Mouse (Mus musculus) lung, postnatal 14 days (tissue): ENCODE data around the gene Fkbpl.

Experiments used
- DNase-seq: peaks from one replicate; pipeline ENCODE4 v3.0.0; 2021

The Fkbpl gene

DNA sequence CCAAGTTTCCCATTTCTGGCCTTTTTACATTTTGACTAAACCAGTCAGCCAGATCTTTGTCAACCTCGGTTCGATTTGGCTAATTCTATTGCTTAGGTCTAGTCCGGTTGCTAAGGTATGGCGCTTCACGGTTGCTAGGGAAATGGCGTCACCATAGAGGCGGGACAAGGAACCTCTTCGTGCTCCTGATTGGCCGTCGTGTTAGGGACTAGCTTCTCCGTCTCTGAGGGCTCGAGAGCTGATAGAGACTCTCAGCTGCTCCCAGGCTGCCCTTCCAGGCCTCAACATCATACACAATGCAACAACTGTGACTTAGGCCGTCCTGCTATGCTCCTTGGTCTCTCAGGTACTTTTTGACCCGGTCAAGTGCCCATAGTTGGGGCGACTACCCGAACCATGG, at the start of gene Fkbpl:
Gene Fkbpl, plus strand, starts transcription at position 157 of the 400 bp plus-strand sequence.
- DNase-seq = peak; percentile 98

DNA sequence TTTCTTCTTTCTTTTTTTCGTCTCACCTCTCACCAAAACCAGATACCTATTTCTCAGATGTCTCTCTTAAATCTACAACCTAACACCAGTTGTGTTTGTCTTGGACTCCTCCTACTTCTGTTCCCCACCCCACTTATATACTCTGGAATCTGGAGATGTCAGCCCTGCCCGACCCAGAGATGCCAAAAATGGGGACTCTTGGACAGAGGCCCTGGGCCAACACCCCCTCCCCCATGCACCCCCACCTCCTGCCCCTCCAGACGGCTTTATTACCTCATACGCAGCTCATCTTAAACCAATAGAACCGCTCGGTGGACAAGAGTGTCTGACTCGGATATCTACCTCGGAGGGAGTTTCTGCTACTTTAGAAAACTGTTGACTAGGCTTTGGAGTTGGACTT, 48.5 kb upstream of the Fkbpl start:
- peak; percentile 48 for DNase-seq

DNA sequence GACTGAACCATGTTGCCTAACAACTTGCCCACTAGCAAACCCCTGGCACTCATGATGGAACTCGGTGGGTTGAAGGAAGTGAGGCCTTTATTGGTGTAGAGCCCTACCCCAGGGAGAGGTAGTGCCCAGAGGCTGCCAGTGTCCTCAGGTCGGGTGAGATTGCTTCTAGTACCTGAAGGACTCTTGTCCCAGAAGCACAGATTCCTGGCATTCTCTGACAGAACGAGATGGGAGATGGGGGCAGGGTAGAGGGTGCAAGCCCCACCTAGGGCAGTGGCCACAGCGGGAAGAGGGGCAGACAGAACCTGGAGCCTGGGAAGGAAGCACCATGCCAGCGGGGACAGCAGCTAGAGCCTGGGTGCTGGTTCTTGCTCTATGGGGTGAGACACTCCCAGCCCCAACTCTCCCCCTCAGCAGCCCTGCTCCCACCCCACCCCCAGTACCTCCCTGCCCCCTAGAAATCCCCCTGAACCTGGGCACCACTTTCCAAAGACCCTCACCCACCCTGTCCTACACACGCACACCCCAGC, 46.9 kb upstream of the Fkbpl start, which contains the start of gene Ager:
Gene Ager, plus strand, starts transcription at position 297 of the 530 bp plus-strand sequence.
- peak; percentile 64 for DNase-seq

DNA sequence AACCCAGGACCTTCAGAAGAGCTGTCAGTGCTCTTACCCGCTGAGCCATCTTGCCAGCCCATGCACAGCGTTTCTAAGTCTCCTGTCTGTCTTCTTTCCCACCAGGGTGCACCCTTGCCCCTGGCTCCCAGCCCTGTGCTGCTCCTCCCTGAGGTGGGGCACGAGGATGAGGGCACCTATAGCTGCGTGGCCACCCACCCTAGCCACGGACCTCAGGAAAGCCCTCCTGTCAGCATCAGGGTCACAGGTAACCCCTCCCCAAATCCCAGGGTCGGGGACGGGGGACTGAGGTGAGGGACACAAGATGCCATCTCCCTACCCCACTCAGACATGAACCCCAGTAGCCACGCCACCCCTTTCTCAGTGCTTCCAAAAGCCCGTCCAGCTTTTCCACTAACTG, 44.7 kb upstream of the Fkbpl start:
- DNase-seq = no peak

DNA sequence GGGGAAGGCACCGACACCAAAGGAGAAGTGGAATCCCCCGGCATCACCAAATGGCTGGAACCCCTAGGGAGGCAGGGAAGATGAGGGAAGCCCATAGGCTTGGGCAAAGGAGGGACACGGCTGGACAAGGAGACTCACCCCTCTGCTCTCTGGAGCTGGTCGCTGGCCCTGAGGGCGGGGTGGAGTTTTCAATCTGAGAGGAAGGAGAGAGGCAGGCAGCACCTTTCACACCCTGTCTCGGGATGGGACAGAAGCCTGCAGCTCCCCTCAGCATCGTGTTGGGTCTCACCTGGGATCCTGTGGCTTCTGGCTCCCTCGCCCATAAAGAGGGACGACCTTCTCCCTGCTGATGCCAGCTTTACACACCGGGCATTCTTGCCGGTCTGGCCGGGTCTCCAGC, 42.8 kb upstream of the Fkbpl start:
- DNase-seq = no peak

DNA sequence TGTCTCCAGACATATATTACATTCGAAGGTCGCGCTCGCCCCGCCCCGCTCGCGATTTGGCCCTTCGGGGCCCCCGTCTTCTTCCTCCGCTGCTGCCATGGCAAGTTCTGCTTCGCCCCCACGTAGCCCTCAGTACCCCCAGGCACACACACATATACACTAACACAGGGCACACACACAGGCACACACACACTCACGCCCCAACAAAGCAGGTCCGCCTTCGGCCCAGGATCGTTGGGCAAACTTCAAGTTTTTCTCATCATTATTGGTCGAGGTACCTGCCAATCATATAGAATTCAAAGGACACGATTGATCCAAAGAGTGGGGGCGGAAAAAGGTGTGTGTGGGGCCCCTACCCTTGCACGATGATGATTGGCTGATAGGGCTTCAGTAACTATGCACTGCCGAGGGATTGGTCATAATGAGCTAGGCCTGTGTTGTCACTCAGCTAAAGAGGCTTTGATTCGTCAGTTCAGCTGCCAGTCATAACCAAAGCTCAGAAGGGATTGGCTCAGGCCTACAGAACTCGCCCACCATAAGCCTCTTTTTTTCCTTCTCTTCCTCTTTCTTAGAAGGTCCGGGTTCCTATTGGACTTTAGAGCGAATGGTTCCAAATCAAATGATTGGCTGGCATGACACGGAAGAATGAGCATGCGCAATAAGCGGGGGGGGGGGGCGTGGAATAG, 41.0 kb upstream of the Fkbpl start, which contains the start of gene Rnf5:
Gene Rnf5, minus strand, starts transcription at position 316 of the 686 bp plus-strand sequence.
- peak; percentile 100 for DNase-seq

DNA sequence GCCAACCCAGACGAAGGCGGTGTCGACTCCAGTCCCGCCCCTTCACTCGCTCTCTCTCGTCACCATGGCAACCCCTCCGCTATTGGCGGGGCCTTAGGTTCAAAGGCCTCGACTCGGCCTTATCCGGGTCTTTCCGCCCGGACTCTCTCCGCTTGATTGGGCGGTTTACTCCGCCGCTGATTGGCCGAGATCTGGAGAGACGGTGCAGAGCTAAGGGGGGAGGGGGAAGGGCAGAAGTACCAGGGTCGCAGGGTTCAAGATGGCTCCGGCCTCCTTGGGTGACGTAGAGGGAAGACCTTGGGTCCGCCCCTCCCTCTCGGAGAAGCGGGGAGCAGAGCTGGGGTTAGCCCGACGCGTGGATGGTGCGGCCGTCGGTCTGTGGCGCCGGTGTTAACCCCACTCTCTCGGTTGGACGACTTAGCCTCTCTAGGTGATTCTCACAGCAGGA, 40.5 kb upstream of the Fkbpl start, which contains the start of gene Agpat1:
Gene Agpat1, plus strand, starts transcription at position 202 of the 448 bp plus-strand sequence.
- DNase-seq = peak; percentile 99

DNA sequence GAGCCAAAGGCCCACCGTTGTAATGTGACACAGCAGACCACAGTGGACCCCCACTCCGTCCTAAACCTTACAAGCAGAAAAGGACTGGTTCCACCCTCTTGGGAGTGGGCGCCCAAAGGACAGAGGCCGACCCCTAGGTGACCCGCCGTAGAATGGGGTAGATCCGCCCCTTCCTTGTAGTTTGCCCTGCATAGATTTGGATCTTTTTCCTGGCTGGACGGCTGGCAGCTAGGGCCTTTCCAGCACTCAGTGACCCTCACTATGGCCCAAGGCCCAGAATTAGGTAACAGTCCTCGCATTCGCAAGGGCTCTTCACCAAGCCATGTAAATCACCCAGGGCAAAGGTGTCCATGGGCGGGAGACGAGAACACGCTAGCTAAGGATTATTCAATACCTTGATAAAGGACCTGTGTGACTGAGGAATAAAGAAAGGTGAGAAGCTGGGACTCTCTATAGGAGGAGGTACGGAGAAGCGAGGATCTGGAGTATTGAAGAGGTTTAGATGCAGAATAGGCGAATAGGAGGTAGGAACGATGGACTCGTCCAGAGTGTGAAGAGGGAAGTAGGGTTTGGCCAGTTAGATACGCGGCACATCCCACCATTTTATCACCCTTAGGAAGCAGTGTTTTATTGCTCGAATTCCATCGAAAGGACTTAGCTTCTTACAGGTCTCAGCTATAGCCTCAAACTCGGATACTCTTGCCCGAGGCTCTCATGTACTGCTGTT, 39.9 kb upstream of the Fkbpl start:
- peak; percentile 66 for DNase-seq

DNA sequence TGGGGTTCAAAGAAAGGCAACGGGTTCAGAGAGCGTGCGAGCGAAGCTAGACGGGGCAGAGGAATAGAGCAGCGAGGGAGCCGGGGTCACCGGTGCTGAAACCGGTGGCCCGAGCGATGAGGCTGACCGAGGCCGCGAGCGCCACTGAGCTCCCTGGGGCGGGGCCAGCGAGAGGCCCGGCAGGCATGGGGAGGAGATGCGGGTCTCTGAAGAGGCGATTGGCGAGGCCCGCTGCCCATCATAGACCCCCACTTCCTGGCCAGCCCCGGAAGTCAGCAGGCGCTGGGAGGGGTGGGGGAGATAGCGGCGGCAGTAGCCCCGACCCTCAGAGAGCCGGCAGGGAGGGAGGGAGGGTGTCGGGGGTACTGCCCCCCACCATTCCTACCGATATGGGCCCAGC, 39.0 kb upstream of the Fkbpl start:
- DNase-seq = peak; percentile 98

DNA sequence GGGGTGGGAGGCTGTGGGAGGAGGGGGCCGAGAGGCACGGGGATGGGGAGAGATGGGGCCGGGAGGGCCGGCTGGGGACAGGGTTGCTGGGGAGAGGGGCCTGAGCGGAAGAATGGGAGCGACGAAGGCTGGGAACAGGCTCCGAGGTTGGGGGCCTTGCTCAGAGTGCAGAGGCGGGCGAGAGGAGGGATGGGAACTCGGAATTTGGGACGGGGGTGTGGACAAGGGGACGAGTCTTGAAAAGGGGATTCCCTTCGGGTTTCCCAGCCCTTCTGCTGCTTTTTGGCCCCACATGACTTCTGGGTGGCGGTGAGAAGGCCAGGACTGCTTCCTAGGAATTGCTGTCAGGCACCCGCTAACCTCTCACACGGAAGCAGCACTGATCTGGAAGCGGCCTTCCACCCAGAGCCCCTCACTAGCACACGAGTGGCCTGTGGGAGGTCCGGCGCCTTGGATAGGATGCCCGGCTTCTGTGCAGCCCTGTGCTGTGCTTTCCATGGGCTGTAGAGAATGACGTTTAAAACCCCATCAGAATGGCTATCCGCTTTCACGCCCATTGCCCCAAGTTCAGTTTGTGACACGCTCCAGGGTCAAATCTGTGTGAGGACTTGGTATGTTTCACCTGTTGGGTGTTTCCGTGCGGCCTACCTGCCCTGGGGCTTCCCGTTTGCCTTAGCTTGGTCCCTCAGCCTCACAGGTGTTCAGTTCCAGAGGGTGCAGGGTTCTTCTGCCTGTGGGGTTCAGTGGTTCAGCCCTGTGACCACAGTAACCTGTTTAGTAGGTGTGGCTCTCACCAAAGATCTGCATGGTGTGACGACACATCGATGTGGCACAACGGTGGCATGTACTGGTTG, 38.2 kb upstream of the Fkbpl start:
- no peak for DNase-seq

DNA sequence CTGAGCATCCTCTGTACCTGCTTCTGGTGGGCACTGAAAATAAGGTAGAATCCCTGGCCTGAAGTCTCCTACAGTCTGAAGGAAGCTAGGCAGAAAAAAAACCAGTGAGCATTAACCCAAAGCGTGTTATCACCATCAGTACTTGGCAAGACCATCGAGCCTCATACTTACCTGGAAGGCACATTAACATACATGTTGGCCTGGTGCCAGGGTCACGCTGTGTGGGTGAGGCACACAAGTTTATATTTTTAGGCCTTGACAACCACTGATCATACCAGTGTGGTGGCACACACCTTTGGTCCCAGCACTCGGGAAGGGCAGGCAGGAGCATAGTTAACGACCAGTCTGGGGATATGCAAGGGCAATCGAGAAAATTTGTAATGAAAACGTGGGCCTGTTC, 36.6 kb upstream of the Fkbpl start:
- no peak for DNase-seq

DNA sequence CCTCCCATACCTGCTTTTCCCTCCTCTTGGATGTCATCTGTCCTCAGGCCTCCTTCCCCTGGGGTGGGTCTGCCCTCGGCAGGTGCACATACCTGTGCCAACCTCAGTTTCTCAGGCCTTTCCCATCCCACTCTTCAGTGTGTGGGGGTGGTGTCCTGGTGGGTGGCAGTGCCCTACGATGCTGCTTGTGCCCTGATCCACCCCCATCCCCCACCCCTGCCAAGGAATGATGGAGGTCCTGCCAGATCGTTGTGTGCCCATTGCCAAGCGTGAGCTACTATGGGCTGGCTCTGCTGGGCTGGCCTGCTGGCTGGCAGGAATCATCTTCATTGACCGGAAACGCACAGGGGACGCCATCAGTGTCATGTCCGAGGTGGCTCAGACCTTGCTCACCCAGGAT, 33.5 kb upstream of the Fkbpl start:
- no peak for DNase-seq

DNA sequence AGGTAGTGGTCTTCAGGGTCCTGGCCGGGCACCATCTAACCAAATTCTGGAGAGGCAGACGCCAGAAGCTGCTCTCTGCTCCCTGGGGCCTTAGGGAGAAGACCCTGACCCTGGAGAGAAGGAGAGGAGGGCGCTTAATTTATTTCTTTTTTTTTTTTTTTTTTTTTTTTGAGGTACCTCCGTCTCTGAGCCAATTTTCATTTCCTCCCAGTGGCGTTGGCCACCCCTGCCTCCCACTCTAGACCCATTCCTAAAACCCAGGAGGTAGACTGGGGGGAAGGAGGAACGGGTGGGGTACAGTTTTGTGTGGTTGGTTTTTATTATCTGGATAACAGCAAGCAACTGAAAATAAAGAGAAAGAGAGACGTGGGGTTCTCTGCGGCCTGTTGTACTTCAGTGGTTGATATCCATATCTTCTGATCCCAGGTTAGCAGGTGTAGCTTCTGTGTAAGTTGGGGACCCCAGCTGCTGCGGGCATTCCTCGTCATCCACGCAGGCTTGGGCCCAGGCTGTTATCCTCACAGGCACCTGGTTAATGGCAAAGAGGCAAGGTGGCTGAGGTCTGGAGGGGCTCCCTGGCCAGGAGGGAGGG, 31.4 kb upstream of the Fkbpl start:
- no peak for DNase-seq

DNA sequence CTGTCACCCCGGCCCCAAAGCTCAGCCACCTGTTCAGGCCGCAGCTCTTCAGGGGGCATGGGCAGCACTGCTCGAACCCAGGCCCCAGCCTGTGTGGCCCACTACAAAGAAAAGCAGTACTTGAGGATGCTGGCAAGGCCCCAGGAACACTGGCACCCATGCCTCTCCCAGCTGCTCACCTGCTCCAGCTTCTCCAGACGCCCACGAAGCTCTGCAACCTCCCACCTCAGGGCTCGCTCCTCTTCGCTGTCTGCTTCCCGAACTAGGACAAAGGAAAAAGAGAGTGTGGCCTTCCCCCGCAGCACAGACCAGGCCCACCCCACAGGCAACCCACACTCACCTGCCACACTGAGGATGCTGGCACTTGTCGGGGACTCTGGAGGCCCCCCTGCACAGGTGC, 30.7 kb upstream of the Fkbpl start:
- no peak for DNase-seq

DNA sequence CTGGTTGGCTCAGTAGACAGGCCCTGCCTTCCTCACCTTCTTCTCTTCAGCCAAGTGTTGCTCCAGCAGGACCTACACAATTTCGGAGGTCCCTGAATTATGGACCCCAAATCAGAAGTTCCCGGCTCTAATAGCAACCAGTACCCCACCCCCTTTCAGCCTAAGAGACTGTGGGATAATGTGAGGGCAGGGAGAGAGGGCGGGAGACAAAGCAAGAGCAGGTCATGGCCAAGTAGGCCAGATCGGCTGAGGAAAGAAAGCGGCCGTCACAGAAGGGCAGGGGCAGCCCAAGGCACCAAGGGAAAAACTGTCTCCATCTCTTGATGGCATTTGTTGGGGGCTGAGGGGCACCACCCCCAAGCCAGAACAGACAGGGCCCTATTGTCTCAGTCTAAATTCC, 28.7 kb upstream of the Fkbpl start, which contains the start of gene Egfl8:
Gene Egfl8, minus strand, starts transcription at position 101 of the 400 bp plus-strand sequence.
- DNase-seq = no peak

DNA sequence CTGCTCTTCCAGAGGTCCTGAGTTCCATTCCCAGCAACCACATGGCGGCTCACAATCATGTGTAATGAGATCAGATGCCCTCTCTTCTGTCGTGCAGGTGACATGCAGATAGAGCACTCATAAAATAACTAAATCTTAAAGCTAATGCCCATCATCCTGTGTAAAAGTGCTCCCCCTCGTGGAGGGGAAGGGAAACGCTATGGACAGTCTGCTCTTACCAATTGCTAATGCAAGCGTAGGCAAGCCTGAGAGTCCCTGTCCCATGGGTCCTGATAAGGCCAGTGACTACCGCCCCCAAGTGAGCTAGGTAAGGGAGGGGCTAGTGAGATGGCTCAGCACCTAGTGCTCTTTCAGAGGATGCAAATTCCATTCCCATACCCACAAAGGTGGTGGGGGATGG, 25.6 kb upstream of the Fkbpl start:
- peak; percentile 87 for DNase-seq

DNA sequence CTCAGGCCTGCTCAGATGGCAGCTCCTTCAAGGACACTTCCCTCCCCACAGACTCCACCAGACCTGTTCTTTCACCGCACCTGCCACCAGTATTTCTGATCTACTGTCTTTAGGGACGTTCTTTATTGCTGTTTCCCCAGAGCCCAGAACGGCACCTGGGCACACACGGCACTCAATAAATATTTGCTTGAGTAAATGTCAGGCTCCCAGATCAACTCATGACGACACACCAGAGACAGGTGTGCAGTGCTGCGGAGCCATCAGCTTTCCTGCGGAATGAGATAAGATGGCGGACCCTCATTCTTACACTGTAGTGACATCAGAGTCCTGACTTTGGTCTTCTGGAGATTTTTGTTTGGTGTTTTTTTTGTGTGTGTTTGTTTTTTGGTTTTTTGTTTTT, 23.6 kb upstream of the Fkbpl start:
- DNase-seq = no peak

DNA sequence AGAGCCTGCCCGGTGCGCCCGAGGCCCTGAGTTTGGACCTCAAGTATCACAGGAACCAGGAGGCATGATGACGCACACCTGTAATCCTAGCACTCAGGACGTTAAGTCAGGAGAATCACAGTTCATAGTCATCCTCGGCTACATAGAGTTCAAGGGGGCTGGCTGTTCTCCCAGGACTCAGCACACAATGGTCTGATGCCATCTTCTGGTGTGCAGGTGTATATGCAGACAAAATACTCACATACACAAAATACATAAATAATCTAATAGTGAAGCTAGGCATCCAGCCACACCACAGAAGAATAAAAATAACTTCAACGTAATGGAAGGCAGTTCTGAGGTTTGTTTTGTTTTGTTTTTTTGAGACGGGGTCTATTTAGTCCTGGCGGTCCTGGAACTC, 21.4 kb upstream of the Fkbpl start:
- no peak for DNase-seq

DNA sequence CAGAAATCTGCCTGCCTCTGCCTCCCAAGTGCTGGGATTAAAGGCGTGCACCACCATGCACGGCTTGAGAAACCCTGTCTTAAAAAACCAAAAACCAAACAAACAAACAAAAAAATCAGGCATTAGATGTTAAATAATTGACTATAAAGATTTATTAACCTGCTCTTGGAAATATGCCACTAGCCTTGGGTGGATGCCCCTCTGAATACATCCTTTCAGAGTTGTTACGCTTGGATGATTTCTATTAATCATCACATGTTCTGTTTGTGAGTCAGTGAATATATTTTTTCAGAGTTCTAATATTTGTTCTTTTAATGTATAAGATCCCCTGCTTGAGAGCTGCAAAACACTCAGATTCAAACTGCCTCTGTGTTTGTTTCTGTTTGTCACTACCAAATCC, 19.6 kb upstream of the Fkbpl start:
- no peak for DNase-seq

DNA sequence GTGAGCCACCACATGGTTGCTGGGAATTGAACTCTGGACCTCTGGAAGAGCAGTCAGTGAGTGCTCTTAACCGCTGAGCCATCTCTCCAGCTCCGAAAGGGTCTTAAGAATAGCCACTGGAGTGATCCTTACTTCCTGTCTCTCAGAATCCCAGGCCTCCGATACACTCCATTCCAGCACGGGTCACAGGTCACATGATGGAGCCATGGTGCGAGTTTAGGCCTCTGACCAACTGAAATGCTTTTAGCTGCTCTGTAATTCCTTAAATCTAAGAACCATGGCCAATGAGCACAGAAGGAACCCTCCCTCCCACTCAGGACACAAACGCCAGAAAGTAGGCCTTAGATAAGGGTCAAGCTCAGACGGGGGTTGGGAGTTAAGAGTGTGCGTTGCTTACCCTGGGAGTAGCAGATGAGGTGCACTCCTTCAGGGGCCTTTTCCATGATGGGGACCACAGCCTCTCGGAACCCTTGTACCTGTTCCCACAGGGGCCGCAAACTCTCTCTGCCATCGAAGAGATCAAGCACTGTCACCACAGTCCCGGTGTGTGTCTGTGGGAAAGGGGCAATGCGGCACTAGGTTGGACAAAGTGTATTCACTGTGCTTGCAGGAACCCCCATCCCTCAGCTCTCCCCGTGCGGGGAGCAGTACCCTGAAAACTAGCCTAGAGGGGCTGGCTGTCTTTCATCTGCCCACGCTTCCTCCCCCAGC, 18.3 kb upstream of the Fkbpl start:
- DNase-seq = no peak

DNA sequence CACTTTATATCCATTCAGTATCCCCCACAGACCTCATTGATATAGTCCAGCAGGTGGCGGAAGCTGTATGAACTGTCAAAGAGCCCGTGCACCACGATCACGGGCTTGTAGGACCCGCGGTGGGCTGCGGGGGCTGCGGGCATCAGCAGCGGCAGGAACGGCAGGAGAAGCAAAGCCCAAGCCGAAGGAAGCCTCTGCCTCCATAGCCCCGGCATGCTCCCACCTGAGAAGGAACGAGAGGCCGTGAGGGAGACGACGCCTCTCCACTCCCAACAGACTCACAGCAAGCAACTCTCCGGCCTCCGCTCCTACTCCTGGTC, 17.8 kb upstream of the Fkbpl start:
- no peak for DNase-seq
